Mouse (Mus musculus) gonadal fat pad, adult 2 months (tissue): ENCODE data around the gene Bean1. TPM values are rescaled to one million over a fixed set of nuclear protein-coding genes. Genes with fewer than 3 reads are reported as not detected.

Experiments
- DNase-seq: peaks from one replicate; pipeline ENCODE4 v3.0.0-alpha.2; 2012; ENCODE audit warnings: low read depth
- polyA plus RNA-seq: library from polyadenylated mRNA; depleted of rRNA; stranded (reverse); fragments of >200 nt; gene quantifications from 2 replicates; pipeline ENCODE4 v1.2.3, GENCODE M21; 2012

Bean1 gene
- polyA plus RNA-seq, 1 experiment = 0.92 TPM

- DNase-seq = no peak
Observed at GRCm38 (mm10) chr8:104171050-104171620, 893 bp downstream of the Bean1 start.

GRCm38 (mm10) chr8:104172420-104172819 is 2.2 kb downstream of the Bean1 start:
- DNase-seq = no peak

GRCm38 (mm10) chr8:104175848-104176527 is 5.7 kb downstream of the Bean1 start:
- no peak for DNase-seq

GRCm38 (mm10) chr8:104177054-104177453 is 6.8 kb downstream of the Bean1 start:
- DNase-seq = no peak

GRCm38 (mm10) chr8:104184905-104185304 is 14.7 kb downstream of the Bean1 start:
- no peak for DNase-seq

GRCm38 (mm10) chr8:104186827-104187226 is 16.6 kb downstream of the Bean1 start:
- DNase-seq = no peak

GRCm38 (mm10) chr8:104187622-104188021 is 17.4 kb downstream of the Bean1 start:
- no peak for DNase-seq

- DNase-seq = no peak
Observed at GRCm38 (mm10) chr8:104188459-104188858, 18.2 kb downstream of the Bean1 start.

- DNase-seq = no peak
Observed at GRCm38 (mm10) chr8:104190777-104191468, 20.7 kb downstream of the Bean1 start.

- no peak for DNase-seq
Observed at GRCm38 (mm10) chr8:104191496-104191895, 21.3 kb downstream of the Bean1 start.

- no peak for DNase-seq
Observed at GRCm38 (mm10) chr8:104199802-104200201, 29.6 kb downstream of the Bean1 start.

GRCm38 (mm10) chr8:104201622-104202021 is 31.4 kb downstream of the Bean1 start:
- no peak for DNase-seq

GRCm38 (mm10) chr8:104202320-104202719 is 32.1 kb downstream of the Bean1 start:
- DNase-seq = no peak

GRCm38 (mm10) chr8:104205292-104205691 is 35.0 kb downstream of the Bean1 start:
- no peak for DNase-seq

GRCm38 (mm10) chr8:104217601-104218000 is 47.4 kb downstream of the Bean1 start:
- no peak for DNase-seq

- DNase-seq = no peak
Observed at GRCm38 (mm10) chr8:104219079-104219478, 48.8 kb downstream of the Bean1 start.

- DNase-seq = no peak
Observed at GRCm38 (mm10) chr8:104219806-104220205, 49.6 kb downstream of the Bean1 start.

GRCm38 (mm10) chr8:104227048-104227447 is 56.8 kb downstream of the Bean1 start:
- DNase-seq = no peak

- DNase-seq = no peak
Observed at GRCm38 (mm10) chr8:104230377-104230776, 60.1 kb downstream of the Bean1 start.

GRCm38 (mm10) chr8:104232039-104232438 is 61.8 kb downstream of the Bean1 start:
- DNase-seq = no peak

GRCm38 (mm10) chr8:104232919-104233318 is 62.7 kb downstream of the Bean1 start:
- DNase-seq = no peak

GRCm38 (mm10) chr8:104234573-104234972 is 64.3 kb downstream of the Bean1 start:
- DNase-seq = no peak

GRCm38 (mm10) chr8:104239418-104239861 is 69.2 kb downstream of the Bean1 start:
- DNase-seq = no peak
